Mouse (Mus musculus) lung, adult 2 months (tissue): ENCODE results near the gene Tas1r2. TPM values are rescaled to one million over a fixed set of nuclear protein-coding genes. Genes with fewer than 3 reads are reported as not detected.

ENCODE experiments used
- DNase-seq: peaks from one replicate; pipeline ENCODE4 v3.0.0; 2022
- H3K4me1 ChIP-seq: fragments of 200-500 bp; 2 replicates; pipeline ENCODE4 v1.6.1; 2011; ENCODE audit warnings: low read length; ENCODE audit not compliant: control insufficient read depth, insufficient read depth
- H3K4me3 ChIP-seq: fragments of 200-500 bp; replicated peaks from 2 replicates; pipeline ENCODE3; 2011; ENCODE audit warnings: low read depth, mild to moderate bottlenecking, control low read depth, low read length; ENCODE audit errors: extremely low read depth
- CTCF ChIP-seq: fragments of 200-500 bp; IDR thresholded peaks from 2 replicates; pipeline ENCODE4 v1.5.1; 2011; ENCODE audit warnings: mild to moderate bottlenecking, low read length, control low read depth; ENCODE audit not compliant: insufficient read depth
- POLR2A ChIP-seq: fragments of 200-500 bp; IDR thresholded peaks from 2 replicates; pipeline ENCODE4 v1.6.1; 2011; ENCODE audit warnings: low read depth, mild to moderate bottlenecking, control low read depth, low read length, borderline replicate concordance; ENCODE audit errors: extremely low read depth
- WGBS: fragments of 180-500 bp; shearing (Covaris S2); methylation state at CpG from one replicate; pipeline ENCODE4 v1.1.7; 2018; 5-methylcytosine and 5-hydroxymethylcytosine counted together
- polyA plus RNA-seq: library from polyadenylated mRNA; depleted of rRNA; stranded (reverse); fragments of >200 nt; gene quantifications from 2 replicates; pipeline ENCODE4 v1.2.3, GENCODE M21; 2012; rRNA removed

Gene Tas1r2
- polyA plus RNA-seq, result 0.05 and 0.09 TPM in 2 replicates

- 81% methylated on average over 8 of the region's 8 CpGs for WGBS
- DNase-seq, result no peak
- TF ChIP-seq POLR2A (no peak), CTCF (no peak)
- Histone ChIP-seq H3K4me3 (no peak within 1 kb of the TSS), H3K4me1 (no peaks in the 10 kb centered on the region; the same call in 1 of the 2 replicates)
These were observed at the start of gene Tas1r2 for GRCm38 (mm10) chr4:139653238-139653637. Gene Tas1r2, plus strand, starts transcription at chr4:139653538.

GRCm38 (mm10) chr4:139605216-139605615 is 48.1 kb upstream of the Tas1r2 start:
- peaks cover 20% of the 10 kb centered on the region for H3K4me1 ChIP-seq
- H3K4me3 ChIP-seq, result no peak overlapping the region
- 84% methylated on average over 11 of the region's 11 CpGs for WGBS
- DNase-seq, result no peak
- TF ChIP-seq POLR2A, result no peak
- TF ChIP-seq CTCF, result no peak

- Histone ChIP-seq H3K4me3 (no peak overlapping the region), H3K4me1 (peaks cover 18% of the 10 kb centered on the region)
- TF ChIP-seq POLR2A (no peak), CTCF (no peak)
- WGBS, result 89% methylated on average over 5 of the region's 5 CpGs
- no peak for DNase-seq
These were observed 46.6 kb upstream of the Tas1r2 start for GRCm38 (mm10) chr4:139606732-139607131.

GRCm38 (mm10) chr4:139608975-139609374 is 44.4 kb upstream of the Tas1r2 start:
- TF ChIP-seq CTCF, result no peak
- no peak for TF ChIP-seq POLR2A
- peaks cover 6% of the 10 kb centered on the region; the same call in 1 of the 2 replicates for H3K4me1 ChIP-seq
- 63% methylated on average over 4 of the region's 4 CpGs for WGBS
- no peak overlapping the region for H3K4me3 ChIP-seq
- DNase-seq, result no peak

- 56% methylated on average over 6 of the region's 6 CpGs for WGBS
- Histone ChIP-seq H3K4me3 (no peak overlapping the region), H3K4me1 (peaks cover 11% of the 10 kb centered on the region; the same call in 1 of the 2 replicates)
- TF ChIP-seq CTCF (no peak), POLR2A (no peak)
- no peak for DNase-seq
These were observed 42.4 kb upstream of the Tas1r2 start for GRCm38 (mm10) chr4:139610954-139611353.

- WGBS, result 5% methylated on average over 10 of the region's 10 CpGs
- Histone ChIP-seq H3K4me1 (peaks cover 12% of the 10 kb centered on the region; the same call in 1 of the 2 replicates), H3K4me3 (no peak overlapping the region)
- TF ChIP-seq CTCF (peak; percentile 85), POLR2A (no peak)
- DNase-seq, result peak; percentile 85
These were observed 41.8 kb upstream of the Tas1r2 start for GRCm38 (mm10) chr4:139611542-139611953.

- no peak overlapping the region for H3K4me3 ChIP-seq
- 84% methylated on average over 21 of the region's 21 CpGs for WGBS
- TF ChIP-seq POLR2A, result no peak
- TF ChIP-seq CTCF, result no peak
- peaks cover 12% of the 10 kb centered on the region; the same call in 1 of the 2 replicates for H3K4me1 ChIP-seq
- DNase-seq, result no peak
These were observed 38.6 kb upstream of the Tas1r2 start for GRCm38 (mm10) chr4:139614524-139615260.

- DNase-seq, result peak; percentile 61
- Histone ChIP-seq H3K4me1 (peaks cover 11% of the 10 kb centered on the region; the same call in 1 of the 2 replicates), H3K4me3 (peak overlapping the region; percentile 66)
- peak; percentile 69; the same call in 1 of the 2 replicates for TF ChIP-seq POLR2A
- no peak for TF ChIP-seq CTCF
- WGBS, result 22% methylated on average over 24 of the region's 24 CpGs
These were observed 36.9 kb upstream of the Tas1r2 start for GRCm38 (mm10) chr4:139616276-139617000.

GRCm38 (mm10) chr4:139617001-139617364 is 36.4 kb upstream of the Tas1r2 start:
- H3K4me3 ChIP-seq, result no peak overlapping the region
- TF ChIP-seq POLR2A (no peak), CTCF (no peak)
- 49% methylated on average over 3 of the region's 3 CpGs for WGBS

More at GRCm38 (mm10) chr4:139617001-139617364, 36.4 kb upstream of the Tas1r2 start:
- H3K4me1 ChIP-seq, result peaks cover 7% of the 10 kb centered on the region; the same call in 1 of the 2 replicates
- no peak for DNase-seq
